Mouse (Mus musculus): ENCODE data around the gene Doc2a.

DNA sequence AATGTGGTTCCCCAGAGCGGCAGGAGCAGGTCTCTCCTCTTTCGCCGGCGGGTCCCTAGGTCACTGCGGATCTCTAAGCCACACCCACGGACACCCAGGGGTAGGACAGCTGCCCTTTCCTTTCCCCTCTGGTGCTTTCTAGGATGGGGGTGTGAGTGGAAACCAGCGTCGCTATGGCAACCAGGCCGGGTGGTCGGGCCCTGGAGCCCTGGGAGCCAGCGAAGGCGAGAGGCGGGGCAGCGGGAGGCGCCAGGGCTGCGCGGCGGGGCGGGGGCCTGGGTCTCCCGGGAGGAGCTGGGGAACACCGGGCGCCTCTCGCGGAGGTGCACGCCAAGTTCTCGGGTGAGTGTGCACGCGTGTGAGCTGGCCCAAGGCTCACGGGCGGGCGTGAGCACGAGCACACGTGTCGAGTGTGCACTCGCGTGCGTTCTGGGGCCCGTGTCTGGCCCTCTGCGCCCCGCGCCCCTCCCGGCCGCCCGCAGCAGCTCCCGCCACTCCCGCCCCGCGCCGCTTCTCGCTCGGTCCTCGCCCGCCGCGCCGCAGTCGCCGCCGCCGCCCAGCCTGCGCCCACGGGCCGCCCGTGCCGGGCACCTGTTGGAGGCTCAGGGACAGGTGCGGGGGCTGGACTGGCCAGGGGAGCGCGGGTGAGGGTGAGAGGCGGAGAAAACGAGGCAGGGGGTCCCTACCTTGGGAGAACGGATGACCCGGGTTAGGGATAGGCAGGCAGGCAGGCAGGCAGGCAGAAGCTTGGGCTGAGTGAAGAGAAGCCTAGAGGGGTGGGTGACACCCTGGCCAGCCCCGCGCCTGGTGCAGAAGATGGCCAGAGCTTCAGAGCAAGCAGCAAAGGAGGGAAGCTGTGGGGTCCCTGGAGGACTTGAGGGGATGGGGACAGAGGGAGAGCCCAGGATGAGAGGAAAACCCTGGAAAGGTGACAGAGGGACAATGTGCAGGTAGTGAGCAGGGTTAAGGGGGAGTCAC lies 494 bp downstream of the Doc2a start:
- TF ChIP-seq CTCF (IDR thresholded peaks at IDR 0.05; ENCODE audit: borderline replicate concordance, insufficient read depth, low read depth, low read length) (no peak), POLR2A (IDR thresholded peaks at IDR 0.05; ENCODE audit: borderline replicate concordance, insufficient read depth, low read length) (no peak)

Data from cerebellum, adult 2 months (tissue).